Mouse (Mus musculus) layer of hippocampus, adult 9-11 months (tissue): Measurements from ENCODE around the gene Gm5244.

Source experiments
- DNase-seq: peaks from one replicate; pipeline ENCODE4 v3.0.0; 2022

Gene Gm5244

DNA sequence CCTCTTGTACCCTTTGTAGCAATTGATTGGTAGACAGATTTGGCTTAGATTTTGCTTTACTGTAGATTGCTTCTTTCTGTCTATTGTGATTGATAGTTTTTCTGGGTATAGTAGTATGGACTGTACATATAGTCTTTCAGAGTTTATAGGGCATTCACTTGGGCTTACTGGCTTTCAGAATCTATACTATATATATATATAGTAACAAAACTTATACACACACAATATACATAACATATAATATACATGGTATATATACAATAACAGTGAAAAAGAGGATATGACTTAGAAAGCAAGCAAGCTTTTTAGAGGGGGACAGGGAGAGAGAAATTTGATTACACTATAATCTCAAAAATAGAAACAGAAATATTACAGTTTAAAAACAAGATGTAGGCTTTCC lies at the start of gene Gm5244:
Gene Gm5244, plus strand, starts transcription at position 301 of the 400 bp plus-strand sequence.
- no peak for DNase-seq

DNA sequence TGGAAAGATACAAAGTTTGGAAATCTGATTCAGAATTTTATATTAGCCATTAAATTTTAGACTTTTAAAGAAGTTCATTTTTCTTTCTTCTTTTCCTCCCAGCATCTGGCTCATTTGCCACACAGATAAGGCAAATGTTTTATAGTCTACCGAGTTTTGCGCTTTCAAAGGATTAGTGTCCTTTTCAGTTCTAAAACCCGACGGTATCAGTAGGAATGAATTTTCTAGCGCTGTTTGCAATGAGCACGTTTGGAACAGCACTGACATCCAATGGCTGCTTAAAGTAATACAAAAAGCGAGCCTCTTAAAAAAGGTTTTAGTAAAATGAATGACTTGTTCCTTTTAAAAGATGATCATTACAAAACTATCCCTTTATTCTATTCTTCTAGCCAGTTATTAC lies 49.4 kb upstream of the Gm5244 start:
- DNase-seq: peak; percentile 26

DNA sequence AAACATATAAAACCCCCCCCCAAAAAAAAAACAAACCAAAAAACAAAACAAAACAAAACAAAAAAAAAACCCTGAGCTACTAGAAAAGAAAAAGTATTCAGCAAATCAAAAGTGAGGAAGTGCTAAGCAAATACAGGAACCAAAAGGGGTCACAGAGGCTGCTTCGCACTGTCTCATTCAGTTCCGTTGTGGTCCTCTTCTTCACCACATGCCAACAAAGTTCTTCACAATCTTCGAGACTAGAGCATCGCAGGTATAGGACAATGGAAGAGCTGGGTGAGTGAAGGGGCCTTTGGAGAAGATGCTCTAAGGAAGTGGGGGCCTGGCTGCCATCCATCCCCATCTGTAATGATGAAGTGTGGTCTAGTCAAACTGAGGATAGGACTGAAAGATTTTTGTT lies 48.1 kb upstream of the Gm5244 start:
- peak; percentile 33 for DNase-seq

DNA sequence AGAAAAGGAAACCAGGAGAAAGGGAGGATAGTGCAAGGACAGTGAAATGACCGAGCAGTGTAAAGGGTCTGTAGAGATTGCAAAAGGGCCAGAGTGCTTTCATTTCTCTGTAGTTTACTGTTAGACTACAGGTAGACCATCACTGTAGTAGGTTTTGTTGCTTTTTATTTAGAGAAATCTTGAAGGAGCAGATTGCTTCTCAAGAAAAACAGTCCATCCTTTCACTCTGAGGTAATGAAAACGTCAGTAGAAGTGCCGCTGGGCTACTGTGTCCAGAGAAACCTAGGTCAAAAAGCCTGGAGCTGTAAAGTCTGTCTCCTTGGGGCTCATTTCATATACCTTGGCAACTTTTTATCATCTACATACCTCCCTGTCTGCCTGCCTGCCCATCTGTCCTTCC lies 47.4 kb upstream of the Gm5244 start:
- DNase-seq: no peak

DNA sequence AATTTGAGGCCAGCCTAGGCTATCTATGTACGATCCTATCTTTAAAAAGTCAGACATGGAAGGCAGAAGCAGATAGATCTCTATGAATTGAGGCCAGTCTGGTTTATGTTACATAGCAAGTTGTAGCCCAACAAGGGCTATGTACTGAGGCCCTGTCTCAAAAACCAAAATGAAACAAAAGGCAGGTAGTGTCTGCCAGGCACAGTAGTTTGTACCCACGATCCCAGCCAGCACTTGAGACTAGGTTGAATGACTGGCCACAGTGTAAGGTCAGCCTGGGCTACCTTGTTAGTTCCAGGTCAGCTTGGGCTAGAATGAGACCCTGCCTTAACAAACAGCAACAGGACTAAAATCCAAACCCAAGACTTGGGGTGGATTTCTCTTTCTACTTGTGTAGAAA lies 45.9 kb upstream of the Gm5244 start:
- DNase-seq: no peak

DNA sequence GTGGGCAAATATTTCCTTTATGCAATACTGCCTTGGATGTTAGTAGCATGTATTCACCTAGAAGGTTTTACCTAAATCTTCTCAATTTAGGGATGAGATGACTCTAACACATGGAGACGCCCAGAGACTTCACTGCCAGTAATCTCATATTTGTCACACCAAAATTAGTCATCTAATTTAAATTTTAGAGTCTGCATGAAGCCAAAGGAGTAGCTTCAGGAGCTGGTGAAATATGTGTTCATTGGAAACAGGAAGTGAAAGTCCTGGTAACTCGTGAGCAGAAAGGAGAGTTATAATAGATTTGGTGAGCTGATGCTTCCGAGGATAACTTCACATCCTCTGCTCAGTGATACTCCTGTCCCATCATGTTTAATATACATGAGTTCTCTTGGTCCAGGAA lies 45.4 kb upstream of the Gm5244 start:
- DNase-seq: no peak

DNA sequence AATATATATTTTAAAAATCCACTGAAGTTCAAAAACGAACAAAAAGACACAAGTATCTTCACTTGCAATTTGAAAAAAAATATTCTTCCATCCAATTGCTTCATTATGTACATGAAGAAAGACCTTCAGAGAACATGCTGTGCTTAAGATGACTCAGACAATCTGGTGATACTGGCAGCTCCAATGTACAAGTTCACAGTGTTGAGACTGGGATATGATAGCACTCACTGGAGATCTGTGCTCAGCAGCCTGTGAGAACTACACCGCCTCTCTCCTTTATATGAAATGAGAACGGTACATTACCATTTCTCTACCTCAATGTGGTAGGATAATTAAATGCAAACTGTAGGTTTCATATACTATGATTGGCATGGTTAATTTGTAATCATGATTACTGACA lies 43.7 kb upstream of the Gm5244 start:
- DNase-seq: peak; percentile 76

DNA sequence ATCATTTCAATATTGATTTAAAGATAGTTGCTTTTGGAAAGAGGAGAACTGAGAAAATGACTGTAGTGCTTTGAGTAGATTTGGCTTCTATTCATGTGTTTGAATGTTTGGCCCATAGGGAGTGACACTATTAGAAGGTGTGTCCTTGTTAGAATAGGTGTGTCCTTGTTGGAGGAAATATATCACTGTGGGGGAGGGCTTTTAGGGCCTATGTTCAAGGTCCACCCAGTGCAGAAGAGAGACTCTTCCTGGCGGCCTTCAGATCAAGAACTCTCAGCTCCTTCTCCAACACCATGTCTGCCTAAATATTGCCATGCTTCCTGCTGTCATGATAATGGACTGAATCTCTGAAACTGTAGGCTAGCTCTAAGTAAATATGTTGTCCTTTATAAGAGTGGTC lies 42.2 kb upstream of the Gm5244 start:
- DNase-seq: no peak

DNA sequence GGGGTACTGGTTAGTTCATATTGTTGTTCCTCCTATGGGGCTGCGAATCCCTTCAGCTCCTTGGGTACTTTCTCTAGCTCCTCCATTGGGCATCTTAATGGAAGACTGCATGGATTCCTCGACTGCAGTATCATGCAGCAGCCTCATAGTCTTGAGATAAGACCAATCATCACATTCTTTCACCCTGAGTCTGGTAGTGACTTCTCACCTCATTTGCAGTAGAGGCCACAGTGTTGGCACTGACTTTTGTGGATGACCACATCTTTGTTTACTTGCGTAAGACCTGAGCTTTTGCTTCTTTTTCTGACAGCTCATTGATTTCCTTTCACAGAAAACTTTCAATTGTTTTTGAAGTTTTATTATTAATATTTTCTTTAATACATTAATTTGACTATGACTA lies 40.8 kb upstream of the Gm5244 start:
- DNase-seq: no peak

DNA sequence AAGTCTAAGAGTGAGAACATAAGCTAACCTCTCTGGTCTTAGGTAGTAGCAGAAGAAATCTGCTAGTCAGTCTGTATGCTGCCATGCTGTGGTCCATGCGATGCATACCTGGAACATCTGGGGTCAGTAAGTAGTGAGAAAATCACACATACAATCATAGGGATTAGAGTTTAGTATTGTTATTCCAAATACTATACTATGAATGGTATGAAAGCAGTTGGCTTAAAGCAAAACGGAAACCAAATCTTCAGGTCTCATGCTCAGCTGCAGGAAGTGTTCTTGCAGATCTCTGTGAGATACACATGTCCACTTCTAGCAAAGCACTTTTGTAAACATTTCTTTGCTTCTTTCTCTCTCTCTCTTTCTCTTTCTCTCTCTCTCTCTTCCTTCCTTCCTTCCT lies 40.3 kb upstream of the Gm5244 start:
- DNase-seq: no peak

DNA sequence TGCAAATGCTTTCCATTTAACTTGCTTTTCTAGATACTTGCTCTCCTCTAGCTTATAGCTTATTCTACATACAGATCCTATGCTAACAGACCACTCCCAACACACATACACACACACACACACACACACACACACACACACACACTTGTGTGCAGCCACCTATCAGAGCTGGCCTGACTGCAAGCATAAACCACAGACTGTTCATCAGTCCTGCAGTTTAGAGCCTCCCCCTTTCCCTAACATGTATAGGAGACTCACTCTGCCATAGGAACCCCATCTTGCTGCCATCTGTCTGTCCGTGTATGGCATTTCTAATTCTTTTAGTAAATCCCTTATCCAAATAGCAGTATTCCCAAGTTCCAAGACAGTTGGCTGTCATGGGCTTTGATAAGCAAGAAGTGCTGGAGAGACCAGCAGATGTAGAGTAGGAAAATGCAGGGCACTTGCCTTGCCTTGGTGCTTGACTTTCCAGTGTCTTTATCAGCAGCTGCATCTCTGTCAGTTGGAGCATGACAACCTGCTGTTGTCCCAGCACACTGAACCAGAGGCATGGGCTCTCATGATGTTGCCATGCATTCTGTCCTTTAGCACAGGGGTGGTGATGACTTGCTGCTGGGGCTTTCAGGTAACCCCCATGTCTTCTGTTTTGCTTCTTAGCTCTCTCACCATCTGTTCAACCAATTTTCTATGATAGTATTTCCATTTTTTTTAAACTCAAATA lies 33.7 kb upstream of the Gm5244 start:
- no peak for DNase-seq

DNA sequence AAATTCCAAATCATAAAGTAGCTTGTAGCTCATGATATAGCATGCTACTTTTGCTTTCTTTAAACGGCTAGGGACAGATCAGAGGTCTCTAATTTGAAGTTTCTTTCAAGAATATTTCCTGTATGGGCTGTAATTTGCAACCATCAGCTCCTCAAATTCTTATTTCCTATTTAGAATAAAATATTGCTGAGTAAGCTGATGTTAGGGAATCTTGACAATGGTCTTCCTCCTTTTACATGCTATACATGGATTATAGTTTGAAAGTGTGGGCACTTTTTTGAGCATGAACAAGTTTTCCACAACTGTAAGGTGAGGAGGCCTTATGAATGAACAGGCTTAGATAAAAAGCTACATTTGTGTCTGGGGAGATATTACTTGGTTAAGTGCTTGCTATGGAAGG lies 32.6 kb upstream of the Gm5244 start:
- no peak for DNase-seq

DNA sequence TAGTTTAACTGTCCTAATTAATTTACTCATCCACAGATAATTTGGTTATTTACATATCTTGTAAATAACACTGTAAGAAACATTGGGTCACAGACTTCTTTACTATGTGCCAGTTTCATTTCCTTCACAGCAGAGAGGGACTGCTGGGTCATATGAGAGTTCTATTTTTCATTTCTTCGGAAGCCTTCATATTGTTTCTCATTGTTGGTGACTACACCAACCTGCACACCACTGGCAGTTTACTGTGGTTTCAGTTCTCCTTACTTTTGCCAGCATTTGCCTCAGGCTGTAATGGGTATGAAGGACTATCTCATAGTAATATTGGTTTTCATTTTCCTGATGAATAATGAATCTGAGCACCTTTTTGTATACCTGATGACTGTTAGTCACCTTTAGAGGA lies 28.0 kb upstream of the Gm5244 start:
- no peak for DNase-seq

DNA sequence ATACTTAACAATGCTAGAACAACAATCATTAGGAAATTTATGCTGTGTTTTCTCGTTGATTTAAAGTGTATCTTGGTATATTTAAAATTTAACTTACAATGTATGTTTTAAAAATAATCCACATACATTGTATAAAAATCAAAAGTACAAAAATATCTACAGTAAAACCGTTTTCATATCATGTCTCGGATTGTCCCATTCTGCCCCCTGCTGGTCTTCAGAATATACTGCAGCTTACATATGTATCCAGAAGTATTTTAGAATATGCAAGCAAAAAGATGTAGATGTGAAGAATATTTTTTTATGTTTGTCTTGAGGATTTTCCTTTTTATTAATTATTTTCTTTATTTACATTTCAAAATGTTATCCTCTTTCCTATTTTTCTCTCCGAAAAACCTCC lies 26.1 kb upstream of the Gm5244 start:
- DNase-seq: no peak

DNA sequence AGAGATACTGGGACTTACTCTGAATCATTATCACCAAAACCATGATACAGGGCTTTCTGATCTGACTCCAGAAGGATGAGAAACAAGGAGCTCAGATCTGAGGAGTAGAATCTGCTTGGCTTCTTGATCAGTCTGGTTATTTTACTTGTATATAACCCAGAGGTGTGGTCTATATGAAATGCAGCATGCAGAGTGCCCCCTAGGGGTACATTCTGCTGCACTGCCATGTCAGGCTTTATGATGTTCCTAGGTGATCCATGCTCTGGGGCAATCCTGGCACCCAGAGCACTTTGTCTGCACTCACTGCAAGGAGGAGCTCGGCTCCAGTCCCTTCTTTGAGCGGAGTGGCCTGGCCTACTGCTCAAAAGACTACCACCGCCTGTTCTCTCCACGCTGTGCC lies 21.9 kb upstream of the Gm5244 start:
- DNase-seq: no peak

DNA sequence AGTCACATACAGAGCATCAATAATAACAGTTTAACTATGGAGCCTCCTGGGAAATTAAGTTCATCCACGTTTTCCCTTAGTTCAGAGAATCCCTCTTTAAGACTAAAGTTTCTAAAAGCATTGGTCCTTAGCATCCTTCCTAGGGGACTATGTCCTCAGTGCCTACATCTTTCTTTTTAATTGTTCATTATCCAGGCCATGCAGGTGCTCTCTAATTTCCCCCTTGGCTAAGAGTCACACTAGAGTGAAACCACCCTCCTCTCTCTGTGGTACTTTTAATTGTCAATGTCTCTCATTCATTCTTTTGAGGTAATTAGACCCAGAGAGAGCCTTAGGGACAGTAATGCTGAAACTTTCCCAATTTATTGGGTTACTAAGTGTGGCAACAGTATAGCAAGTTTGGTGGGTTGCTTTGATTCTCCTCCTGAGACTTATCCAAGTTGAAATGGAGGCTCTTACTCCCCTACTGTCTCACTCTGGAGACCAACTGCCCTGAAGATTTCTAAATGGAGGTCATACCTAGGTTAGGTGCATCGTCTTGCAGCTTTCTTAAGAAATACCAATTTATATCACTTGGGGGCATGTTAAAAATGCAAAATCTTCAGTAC lies 15.6 kb upstream of the Gm5244 start:
- no peak for DNase-seq

DNA sequence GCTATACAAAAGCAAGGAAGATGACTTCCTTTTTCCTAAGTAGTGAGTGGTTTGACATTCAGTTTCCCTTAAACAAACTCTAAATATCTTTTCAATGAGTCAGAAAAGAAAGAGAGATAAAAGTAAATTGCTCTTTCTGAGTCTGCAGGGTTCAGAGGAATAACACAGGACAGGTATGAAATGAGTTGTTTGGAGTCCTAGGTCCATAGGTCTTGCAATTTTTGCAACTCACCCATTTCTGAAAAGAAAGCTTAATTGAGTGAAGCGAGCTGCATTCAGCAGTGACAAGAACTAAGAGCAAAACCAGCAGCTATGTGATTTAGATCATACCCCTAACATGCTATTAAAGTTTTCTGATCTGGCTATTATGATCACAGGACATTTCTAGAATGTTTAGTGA lies 14.9 kb upstream of the Gm5244 start:
- DNase-seq: no peak

DNA sequence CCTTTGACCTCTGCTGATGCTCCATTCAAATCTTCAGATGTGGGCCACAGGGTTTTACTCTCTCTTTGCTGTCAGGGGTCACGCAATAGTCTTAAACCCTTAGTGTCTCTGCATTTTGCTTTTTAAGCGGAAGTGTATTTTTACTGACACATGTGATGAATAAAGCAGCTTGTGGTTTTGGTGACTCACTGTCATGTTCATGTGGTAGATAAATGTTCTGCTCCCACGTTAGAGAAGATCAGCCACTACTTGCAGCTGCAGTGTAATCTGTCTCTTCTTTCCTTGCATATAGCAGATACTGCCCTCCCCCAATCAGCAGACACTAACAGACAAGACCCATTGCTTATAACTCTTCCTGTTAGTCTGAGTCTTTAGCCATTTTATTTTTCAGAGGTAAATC lies 12.9 kb upstream of the Gm5244 start:
- peak; percentile 54 for DNase-seq

DNA sequence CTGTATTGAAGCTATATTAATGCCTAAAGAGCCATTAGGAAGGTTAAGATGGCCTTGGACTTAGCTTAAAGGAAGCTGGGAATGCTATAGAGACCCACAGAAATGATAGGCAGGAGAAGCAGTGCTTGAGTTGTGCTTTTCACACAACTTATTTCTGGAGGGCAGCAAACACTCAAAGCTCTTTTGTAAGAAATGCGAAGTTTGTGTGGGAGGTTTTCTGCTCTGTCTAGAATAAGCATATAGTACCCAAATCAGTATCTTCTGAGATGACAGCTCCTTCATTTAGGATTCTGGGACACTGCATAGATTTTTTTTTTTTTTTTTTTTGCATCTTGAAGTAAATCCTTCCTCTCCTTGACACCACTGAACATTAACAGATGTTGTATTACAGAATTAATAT lies 8.0 kb upstream of the Gm5244 start:
- no peak for DNase-seq

DNA sequence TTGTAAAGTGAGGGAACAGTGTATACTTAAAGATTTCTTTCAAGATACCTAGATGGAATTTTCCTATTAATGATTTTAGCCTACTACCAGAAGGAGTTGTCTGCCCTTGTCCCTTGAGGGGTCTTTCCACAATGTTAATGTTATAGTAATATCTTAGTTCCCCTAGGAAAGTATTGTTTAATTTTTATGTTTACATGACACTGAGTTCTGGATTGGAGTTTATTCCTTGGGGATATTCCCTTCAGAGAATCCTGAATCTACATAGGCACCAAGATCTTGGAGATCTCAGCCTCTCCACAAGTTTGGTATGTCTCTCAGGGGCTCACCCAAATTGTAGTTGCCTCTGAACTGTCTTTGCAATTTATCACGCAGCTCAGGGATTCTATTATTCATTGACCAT lies 10.5 kb downstream of the Gm5244 start, which contains the start of gene Olfr1444:
Gene Olfr1444, plus strand, starts transcription at position 301 of the 400 bp plus-strand sequence.
- DNase-seq: no peak

DNA sequence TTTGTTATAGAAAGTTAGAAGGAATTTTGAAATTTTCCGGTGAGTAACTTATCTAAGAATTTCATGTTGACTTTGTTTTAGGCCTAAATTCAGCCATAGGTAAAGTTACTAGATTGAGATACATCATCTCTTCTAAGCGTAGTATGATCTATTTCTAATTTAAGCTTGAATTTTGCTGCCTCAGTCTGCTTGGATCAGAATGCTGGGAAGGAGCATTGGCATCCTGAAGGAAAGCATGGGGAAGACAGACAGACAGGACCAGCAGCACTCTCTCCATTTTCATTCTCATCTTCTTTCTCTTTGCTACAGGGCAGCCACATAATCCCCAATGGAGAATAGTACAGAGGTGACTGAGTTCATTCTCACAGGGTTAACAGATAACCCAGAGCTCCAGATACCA lies 37.1 kb downstream of the Gm5244 start, which contains the start of gene Olfr1445:
Gene Olfr1445, plus strand, starts transcription at position 301 of the 400 bp plus-strand sequence.
- no peak for DNase-seq

DNA sequence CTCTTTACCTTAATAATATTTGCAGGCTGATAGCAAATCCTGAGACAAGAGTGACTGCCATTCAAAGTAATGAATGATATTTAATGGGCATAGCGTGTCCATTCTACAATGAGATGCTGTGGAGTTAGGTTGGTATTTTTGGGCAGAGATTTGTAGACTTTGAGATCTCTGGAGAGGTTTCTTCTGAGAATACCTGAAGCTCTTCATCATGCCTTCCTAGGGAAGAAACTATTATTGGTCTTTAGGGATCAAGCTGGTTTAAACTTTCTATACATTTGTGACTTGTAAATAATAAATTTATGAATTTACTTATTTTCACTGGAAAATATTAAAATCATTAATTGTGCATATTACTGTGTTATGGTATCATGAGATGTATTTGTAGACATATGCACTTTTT lies 46.9 kb downstream of the Gm5244 start, which contains the start of gene Olfr1446:
Gene Olfr1446, minus strand, starts transcription at position 101 of the 400 bp plus-strand sequence.
- DNase-seq: no peak
